Mouse (Mus musculus) liver, embryonic 14.5 days (tissue): ENCODE results near the gene Gabrr2.

Experiments used
- CTCF ChIP-seq: IDR thresholded peaks from 2 replicates; pipeline ENCODE4 v1.5.1; 2016; ENCODE audit warnings: antibody characterized with exemption, low read depth, control low read depth
- EP300 ChIP-seq: IDR thresholded peaks from 2 replicates; pipeline ENCODE4 v1.6.1; 2016; ENCODE audit warnings: antibody characterized with exemption, low read depth

DNA sequence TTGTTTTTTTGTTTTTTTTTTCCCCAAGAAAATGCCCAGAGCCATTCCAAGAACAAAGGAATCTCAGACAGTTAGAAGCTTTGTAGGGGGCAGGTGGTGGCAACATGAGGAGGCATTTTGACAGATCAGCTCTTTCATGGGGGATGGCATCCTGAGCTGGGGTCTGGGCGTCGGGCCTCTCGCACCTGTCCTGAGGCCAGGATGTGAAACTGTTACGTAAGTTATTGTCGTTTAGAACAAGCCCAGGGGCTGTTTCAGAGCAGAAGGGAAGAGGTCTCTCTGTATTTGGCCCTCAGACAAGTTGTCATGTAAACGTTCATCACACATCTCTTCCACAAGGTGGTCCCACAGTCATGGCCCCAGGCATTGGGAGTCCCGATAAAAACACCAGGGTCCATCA is 48.0 kb downstream of the Gabrr2 start:
- TF ChIP-seq CTCF (no peak), EP300 (no peak)
